Comparison of ENCODE assay signal across 9 mouse cellular contexts in genomic region chr12:111089145-111089544, GRCm38 (mm10). TPM values are rescaled to one million over a fixed set of nuclear protein-coding genes. Genes with fewer than 3 reads are reported as not detected.
DNase-seq lines count a peak whose midpoint lies in the region; ATAC-seq and TF ChIP-seq lines count a peak whose summit lies in the region.
"Had no signal": no experiment of that assay in that cellular context is flagged by ENCODE, and none has a peak within 500 bp of the region (broad histone marks: within the 10 kb centered on the region; RNA-seq: fewer than 3 reads in every experiment).

No protein-coding gene starts in this region.

- 77% methylated on average over 7 of the region's 7 CpGs for WGBS in lung, embryonic 14.5 days
- 58% methylated on average over 7 of the region's 7 CpGs for WGBS in lung, adult 2 months
- 59% methylated on average over 7 of the region's 7 CpGs for WGBS in heart, embryonic 15.5 days
- WGBS in kidney, adult 2 months: 43% methylated on average over 7 of the region's 7 CpGs
- WGBS in midbrain, embryonic 15.5 days: 59% methylated on average over 7 of the region's 7 CpGs

- H3K9ac ChIP-seq in lung, embryonic 14.5 days: no peak overlapping the region
- H3K9ac ChIP-seq in heart, embryonic 15.5 days: no peak overlapping the region
- H3K9ac ChIP-seq in midbrain, embryonic 15.5 days: no peak overlapping the region; the same call in 1 of the 2 replicates
- H3K9ac ChIP-seq: liver, embryonic 14.5 days had no signal

- 0 out of 2 replicates have a peak, but pooled peaks have one; percentile 28 for ATAC-seq in lung, embryonic 14.5 days (ENCODE audit: insufficient read depth)
- ATAC-seq in heart, embryonic 15.5 days (replicated peaks; ENCODE audit: insufficient number of reproducible peaks, insufficient read depth, low FRiP score, low read depth): no peak
- 0 out of 2 replicates have a peak, but pooled peaks have one; percentile 37 for ATAC-seq in midbrain, embryonic 15.5 days (replicated peaks)

- H3K4me3 ChIP-seq in lung, embryonic 14.5 days (ENCODE audit: low read depth, low read length): no peak overlapping the region
- H3K4me3 ChIP-seq in lung, adult 2 months (replicated peaks; ENCODE audit: extremely low read depth, low read depth, low read length): no peak overlapping the region
- no peak overlapping the region for H3K4me3 ChIP-seq in heart, embryonic 15.5 days
- no peak overlapping the region for H3K4me3 ChIP-seq in kidney, adult 2 months (ENCODE audit: insufficient read depth, low read depth, low read length)
- H3K4me3 ChIP-seq in midbrain, embryonic 15.5 days: no peak overlapping the region

- TF ChIP-seq CTCF in lung, embryonic 14.5 days (IDR thresholded peaks at IDR 0.05; ENCODE audit: low read depth): no peak
- TF ChIP-seq CTCF in lung, adult 2 months (IDR thresholded peaks at IDR 0.05; ENCODE audit: insufficient read depth, low read length): no peak
- no peak for TF ChIP-seq CTCF in kidney, adult 2 months (conservative IDR thresholded peaks at IDR 0.05; ENCODE audit: insufficient read depth, insufficient read length, low read depth, low read length)

- no peak overlapping the region for H3K4me2 ChIP-seq in lung, embryonic 14.5 days
- no peak overlapping the region for H3K4me2 ChIP-seq in heart, embryonic 15.5 days
- no peak overlapping the region for H3K4me2 ChIP-seq in midbrain, embryonic 15.5 days

- no peak for DNase-seq in lung, embryonic 14.5 days
- no peak for DNase-seq in lung, adult 2 months
- DNase-seq in kidney, adult 2 months: peak; percentile 67
- DNase-seq in thymus, postnatal 4 days: no peak
- no peak for DNase-seq in spleen, adult 12 weeks (ENCODE audit: low spot score)
- no peak for DNase-seq in ovary, postnatal 36 days (ENCODE audit: low spot score)

- H3K9me3 ChIP-seq in lung, embryonic 14.5 days (ENCODE audit: low read depth, low read length): no peaks in the 10 kb centered on the region
- H3K9me3 ChIP-seq in heart, embryonic 15.5 days (replicated peaks): no peaks in the 10 kb centered on the region
- no peaks in the 10 kb centered on the region for H3K9me3 ChIP-seq in midbrain, embryonic 15.5 days

- no peaks in the 10 kb centered on the region for H3K27me3 ChIP-seq in lung, embryonic 14.5 days (ENCODE audit: insufficient read depth, low read length)
- H3K27me3 ChIP-seq in heart, embryonic 15.5 days: no peaks in the 10 kb centered on the region
- no peaks in the 10 kb centered on the region for H3K27me3 ChIP-seq in kidney, adult 2 months (replicated peaks; ENCODE audit: control insufficient read depth, insufficient read depth, low read length)
- H3K27me3 ChIP-seq in midbrain, embryonic 15.5 days (replicated peaks): no peaks in the 10 kb centered on the region

- no peaks in the 10 kb centered on the region for H3K4me1 ChIP-seq in lung, embryonic 14.5 days (ENCODE audit: insufficient read depth)
- peaks cover 19% of the 10 kb centered on the region for H3K4me1 ChIP-seq in lung, adult 2 months (ENCODE audit: control insufficient read depth, insufficient read depth, low read length)
- H3K4me1 ChIP-seq in heart, embryonic 15.5 days (replicated peaks): peaks cover 21% of the 10 kb centered on the region
- H3K4me1 ChIP-seq in kidney, adult 2 months (ENCODE audit: control insufficient read depth, insufficient read depth, low read length): peaks cover 33% of the 10 kb centered on the region
- peaks cover 18% of the 10 kb centered on the region for H3K4me1 ChIP-seq in midbrain, embryonic 15.5 days

- H3K36me3 ChIP-seq in lung, embryonic 14.5 days (ENCODE audit: insufficient read depth): peaks cover 7% of the 10 kb centered on the region; the same call in 1 of the 2 replicates
- H3K36me3 ChIP-seq in heart, embryonic 15.5 days: no peaks in the 10 kb centered on the region
- H3K36me3 ChIP-seq in kidney, adult 2 months (ENCODE audit: control insufficient read depth, insufficient read depth, low read length): no peaks in the 10 kb centered on the region
- H3K36me3 ChIP-seq in midbrain, embryonic 15.5 days (replicated peaks): no peaks in the 10 kb centered on the region

- H3K27ac ChIP-seq in lung, embryonic 14.5 days (ENCODE audit: low read depth): no peak overlapping the region
- H3K27ac ChIP-seq in heart, embryonic 15.5 days: peak overlapping the region; percentile 20; the same call in 1 of the 2 replicates
- peak overlapping the region; percentile 28 for H3K27ac ChIP-seq in kidney, adult 2 months (ENCODE audit: insufficient read depth, low read depth, low read length)
- H3K27ac ChIP-seq in midbrain, embryonic 15.5 days: peak overlapping the region; percentile 39
- H3K27ac ChIP-seq: liver, embryonic 14.5 days had no signal

- no peak for TF ChIP-seq POLR2A in lung, adult 2 months (IDR thresholded peaks at IDR 0.05; ENCODE audit: borderline replicate concordance, extremely low read depth, low read depth, low read length)
- TF ChIP-seq POLR2A in kidney, adult 2 months (IDR thresholded peaks at IDR 0.05; ENCODE audit: low read depth, low read length): no peak

RNA-seq across cellular contexts. Expression of gene Rcor1, which starts 50.0 kb away (rescaled TPM):
- polyA plus RNA-seq in lung, embryonic 14.5 days (2014; fragmentation: Nextera tagmentation; extraction: Ambion mirVana): 14.4 and 17.0 TPM in 2 replicates
- 6.7 and 12.0 TPM in 2 replicates for polyA plus RNA-seq in lung, adult 2 months (2012; rRNA removed)
- 6.5 and 7.9 TPM in 2 replicates for polyA plus RNA-seq in heart, embryonic 15.5 days (2015; fragmentation: Nextera tagmentation; extraction: Ambion mirVana)
- polyA plus RNA-seq in kidney, adult 2 months (2012; rRNA removed): 9.7 and 11.5 TPM in 2 replicates
- polyA plus RNA-seq in midbrain, embryonic 15.5 days (2015; fragmentation: Nextera tagmentation; extraction: Ambion mirVana): 4.7 and 5.1 TPM in 2 replicates
